Mouse (Mus musculus) midbrain, embryonic 13.5 days (tissue): ENCODE results near the gene Fras1. TPM values are rescaled to one million over a fixed set of nuclear protein-coding genes. Genes with fewer than 3 reads are reported as not detected.

ENCODE experiments used
- ATAC-seq: fragments of 200-750 bp; cut with Nextera tagmentation; 2 replicates; pipeline ENCODE4 v1.8.0; 2017; ENCODE audit warnings: mild to moderate bottlenecking, moderate TSS enrichment, moderate library complexity
- H3K27ac ChIP-seq: fragments of 300-500 bp; sonication (generic); 2 replicates; pipeline ENCODE4 v1.5.1; 2015; ENCODE audit warnings: inconsistent platforms, mild to moderate bottlenecking, moderate library complexity
- H3K27me3 ChIP-seq: fragments of 300-500 bp; sonication (generic); 2 replicates; pipeline ENCODE4 v1.6.1; 2015; ENCODE audit warnings: mild to moderate bottlenecking, inconsistent platforms
- H3K36me3 ChIP-seq: fragments of 300-500 bp; sonication (generic); 2 replicates; pipeline ENCODE4 v1.6.1; 2015; ENCODE audit warnings: mild to moderate bottlenecking, inconsistent platforms
- H3K4me1 ChIP-seq: fragments of 300-500 bp; sonication (generic); replicated peaks from 2 replicates; pipeline ENCODE4 v1.6.1; 2015; ENCODE audit warnings: inconsistent platforms
- H3K4me2 ChIP-seq: fragments of 300-500 bp; sonication (generic); replicated peaks from 2 replicates; pipeline ENCODE4 v1.6.1; 2015; ENCODE audit warnings: moderate library complexity, mild to moderate bottlenecking, inconsistent platforms
- H3K4me3 ChIP-seq: fragments of 300-500 bp; sonication (generic); replicated peaks from 2 replicates; pipeline ENCODE4 v1.5.1; 2015; ENCODE audit warnings: mild to moderate bottlenecking, inconsistent platforms
- H3K9ac ChIP-seq: fragments of 300-500 bp; sonication (generic); replicated peaks from 2 replicates; pipeline ENCODE4 v1.6.1; 2015; ENCODE audit warnings: mild to moderate bottlenecking, inconsistent platforms
- H3K9me3 ChIP-seq: fragments of 300-500 bp; sonication (generic); 2 replicates; pipeline ENCODE4 v1.6.1; 2016; ENCODE audit warnings: mild to moderate bottlenecking, inconsistent platforms
- WGBS: fragments of 180-500 bp; shearing (Covaris S2); methylation state at CpG from one replicate; pipeline ENCODE4 v1.1.7; 2015; 5-methylcytosine and 5-hydroxymethylcytosine counted together
- polyA plus RNA-seq: library from polyadenylated mRNA; unstranded; fragments of >200 nt; fragmentation: Nextera tagmentation; extraction: Ambion mirVana; gene quantifications from 2 replicates; pipeline ENCODE4 v1.2.1, GENCODE M21; 2015

Fras1 gene
- polyA plus RNA-seq, 1 experiment from 2014 or later, result 5.4 TPM

GRCm38 (mm10) chr5:96412754-96413394 lies 39.1 kb downstream of the Fras1 start:
- Histone ChIP-seq H3K4me1 (0 out of 2 replicates have a peak, but pooled peaks cover 6% of the 10 kb centered on the region), H3K9ac (no peak overlapping the region), H3K4me2 (no peak overlapping the region), H3K27me3 (no peaks in the 10 kb centered on the region), H3K36me3 (no peaks in the 10 kb centered on the region), H3K27ac (no peak overlapping the region), H3K9me3 (no peaks in the 10 kb centered on the region), H3K4me3 (no peak overlapping the region)
- WGBS, result 85% methylated on average over 11 of the region's 11 CpGs
- ATAC-seq, result no peak

- Histone ChIP-seq H3K9me3 (no peaks in the 10 kb centered on the region), H3K27me3 (no peaks in the 10 kb centered on the region), H3K27ac (no peak overlapping the region), H3K4me3 (no peak overlapping the region), H3K9ac (no peak overlapping the region), H3K4me1 (0 out of 2 replicates have a peak, but pooled peaks cover 6% of the 10 kb centered on the region), H3K36me3 (no peaks in the 10 kb centered on the region), H3K4me2 (no peak overlapping the region)
- ATAC-seq, result no peak
- WGBS, result 85% methylated on average over 4 of the region's 4 CpGs
Observed at GRCm38 (mm10) chr5:96417121-96417520, 43.4 kb downstream of the Fras1 start.

- H3K9ac ChIP-seq, result no peak overlapping the region
- no peaks in the 10 kb centered on the region for H3K36me3 ChIP-seq
- H3K4me2 ChIP-seq, result no peak overlapping the region
- 79% methylated on average over 3 of the region's 3 CpGs for WGBS
- 0 out of 2 replicates have a peak, but pooled peaks cover 3% of the 10 kb centered on the region for H3K4me1 ChIP-seq
- H3K27ac ChIP-seq, result no peak overlapping the region
- H3K4me3 ChIP-seq, result no peak overlapping the region
- no peaks in the 10 kb centered on the region for H3K27me3 ChIP-seq
- no peak for ATAC-seq
- H3K9me3 ChIP-seq, result no peaks in the 10 kb centered on the region
Observed at GRCm38 (mm10) chr5:96421550-96421949, 47.8 kb downstream of the Fras1 start.

- Histone ChIP-seq H3K9me3 (no peaks in the 10 kb centered on the region), H3K27me3 (no peaks in the 10 kb centered on the region), H3K9ac (no peak overlapping the region), H3K4me1 (no peaks in the 10 kb centered on the region), H3K4me2 (no peak overlapping the region), H3K27ac (no peak overlapping the region), H3K4me3 (no peak overlapping the region), H3K36me3 (no peaks in the 10 kb centered on the region)
- ATAC-seq, result no peak
- 92% methylated on average over 5 of the region's 5 CpGs for WGBS
Observed at GRCm38 (mm10) chr5:96422716-96423115, 49.0 kb downstream of the Fras1 start.

GRCm38 (mm10) chr5:96425391-96425790 lies 51.6 kb downstream of the Fras1 start:
- no peaks in the 10 kb centered on the region for H3K27me3 ChIP-seq
- WGBS, result 92% methylated on average over 8 of the region's 8 CpGs
- ATAC-seq, result no peak

GRCm38 (mm10) chr5:96429532-96430141 lies 55.9 kb downstream of the Fras1 start:
- H3K36me3 ChIP-seq, result no peaks in the 10 kb centered on the region
- no peak overlapping the region for H3K9ac ChIP-seq
- H3K27me3 ChIP-seq, result no peaks in the 10 kb centered on the region
- 87% methylated on average over 13 of the region's 13 CpGs for WGBS
- no peak overlapping the region for H3K27ac ChIP-seq
- H3K4me1 ChIP-seq, result no peaks in the 10 kb centered on the region
- no peak overlapping the region for H3K4me3 ChIP-seq
- H3K9me3 ChIP-seq, result no peaks in the 10 kb centered on the region
- no peak for ATAC-seq
- no peak overlapping the region for H3K4me2 ChIP-seq

More at GRCm38 (mm10) chr5:96425391-96425790, 51.6 kb downstream of the Fras1 start:
- H3K4me2 ChIP-seq, result no peak overlapping the region
- no peaks in the 10 kb centered on the region for H3K36me3 ChIP-seq
- no peaks in the 10 kb centered on the region for H3K4me1 ChIP-seq
- H3K27ac ChIP-seq, result no peak overlapping the region
- H3K9ac ChIP-seq, result no peak overlapping the region
- no peaks in the 10 kb centered on the region for H3K9me3 ChIP-seq
- no peak overlapping the region for H3K4me3 ChIP-seq

GRCm38 (mm10) chr5:96437870-96438269 lies 64.1 kb downstream of the Fras1 start:
- Histone ChIP-seq H3K4me1 (no peaks in the 10 kb centered on the region), H3K4me3 (no peak overlapping the region), H3K27me3 (no peaks in the 10 kb centered on the region), H3K9ac (no peak overlapping the region), H3K36me3 (no peaks in the 10 kb centered on the region), H3K9me3 (no peaks in the 10 kb centered on the region), H3K27ac (no peak overlapping the region), H3K4me2 (no peak overlapping the region)
- ATAC-seq, result no peak
- WGBS, result 89% methylated on average over 4 of the region's 4 CpGs

- Histone ChIP-seq H3K27me3 (no peaks in the 10 kb centered on the region), H3K9me3 (no peaks in the 10 kb centered on the region), H3K36me3 (no peaks in the 10 kb centered on the region), H3K4me2 (no peak overlapping the region), H3K9ac (no peak overlapping the region), H3K4me1 (no peaks in the 10 kb centered on the region), H3K27ac (no peak overlapping the region), H3K4me3 (no peak overlapping the region)
- no peak for ATAC-seq
- WGBS, result 87% methylated on average over 4 of the region's 4 CpGs
Observed at GRCm38 (mm10) chr5:96439811-96440210, 66.1 kb downstream of the Fras1 start.

- Histone ChIP-seq H3K4me1 (no peaks in the 10 kb centered on the region), H3K9me3 (no peaks in the 10 kb centered on the region), H3K4me2 (no peak overlapping the region), H3K27me3 (no peaks in the 10 kb centered on the region), H3K36me3 (no peaks in the 10 kb centered on the region), H3K4me3 (no peak overlapping the region), H3K27ac (no peak overlapping the region), H3K9ac (no peak overlapping the region)
- no peak for ATAC-seq
- 92% methylated on average over 7 of the region's 7 CpGs for WGBS
Observed at GRCm38 (mm10) chr5:96447460-96447859, 73.7 kb downstream of the Fras1 start.

- 97% methylated on average over 1 of the region's 1 CpGs for WGBS
- Histone ChIP-seq H3K36me3 (no peaks in the 10 kb centered on the region), H3K9me3 (no peaks in the 10 kb centered on the region), H3K4me3 (no peak overlapping the region), H3K4me2 (no peak overlapping the region), H3K4me1 (no peaks in the 10 kb centered on the region), H3K27ac (no peak overlapping the region), H3K27me3 (no peaks in the 10 kb centered on the region), H3K9ac (no peak overlapping the region)
- ATAC-seq, result no peak
Observed at GRCm38 (mm10) chr5:96452027-96452426, 78.3 kb downstream of the Fras1 start.

GRCm38 (mm10) chr5:96453386-96453785 lies 79.6 kb downstream of the Fras1 start:
- no peak overlapping the region for H3K4me2 ChIP-seq
- no peak overlapping the region for H3K27ac ChIP-seq
- no peaks in the 10 kb centered on the region for H3K27me3 ChIP-seq
- no peak overlapping the region for H3K4me3 ChIP-seq
- no peaks in the 10 kb centered on the region for H3K4me1 ChIP-seq
- no peak overlapping the region for H3K9ac ChIP-seq
- ATAC-seq, result no peak
- no peaks in the 10 kb centered on the region for H3K9me3 ChIP-seq
- WGBS, result 94% methylated on average over 5 of the region's 5 CpGs
- H3K36me3 ChIP-seq, result no peaks in the 10 kb centered on the region

- Histone ChIP-seq H3K4me1 (no peaks in the 10 kb centered on the region), H3K27ac (no peak overlapping the region), H3K4me2 (no peak overlapping the region), H3K27me3 (no peaks in the 10 kb centered on the region), H3K36me3 (no peaks in the 10 kb centered on the region), H3K9me3 (no peaks in the 10 kb centered on the region), H3K4me3 (no peak overlapping the region), H3K9ac (no peak overlapping the region)
- ATAC-seq, result no peak
- 87% methylated on average over 3 of the region's 3 CpGs for WGBS
Observed at GRCm38 (mm10) chr5:96454422-96454821, 80.7 kb downstream of the Fras1 start.

- no peak for ATAC-seq
- Histone ChIP-seq H3K27ac (no peak overlapping the region), H3K9ac (no peak overlapping the region), H3K4me2 (no peak overlapping the region), H3K4me3 (no peak overlapping the region), H3K27me3 (no peaks in the 10 kb centered on the region), H3K4me1 (no peaks in the 10 kb centered on the region), H3K9me3 (no peaks in the 10 kb centered on the region), H3K36me3 (no peaks in the 10 kb centered on the region)
- WGBS, result 88% methylated on average over 2 of the region's 2 CpGs
Observed at GRCm38 (mm10) chr5:96455241-96455640, 81.5 kb downstream of the Fras1 start.
